Mouse (Mus musculus): ENCODE measurements around the gene Zc3h4.
"Not testable (repeated sequence)": the region's sequence is repeated elsewhere in the genome, so short reads cannot be mapped to it uniquely, and the experiment has no call there.

The Zc3h4 gene

DNA sequence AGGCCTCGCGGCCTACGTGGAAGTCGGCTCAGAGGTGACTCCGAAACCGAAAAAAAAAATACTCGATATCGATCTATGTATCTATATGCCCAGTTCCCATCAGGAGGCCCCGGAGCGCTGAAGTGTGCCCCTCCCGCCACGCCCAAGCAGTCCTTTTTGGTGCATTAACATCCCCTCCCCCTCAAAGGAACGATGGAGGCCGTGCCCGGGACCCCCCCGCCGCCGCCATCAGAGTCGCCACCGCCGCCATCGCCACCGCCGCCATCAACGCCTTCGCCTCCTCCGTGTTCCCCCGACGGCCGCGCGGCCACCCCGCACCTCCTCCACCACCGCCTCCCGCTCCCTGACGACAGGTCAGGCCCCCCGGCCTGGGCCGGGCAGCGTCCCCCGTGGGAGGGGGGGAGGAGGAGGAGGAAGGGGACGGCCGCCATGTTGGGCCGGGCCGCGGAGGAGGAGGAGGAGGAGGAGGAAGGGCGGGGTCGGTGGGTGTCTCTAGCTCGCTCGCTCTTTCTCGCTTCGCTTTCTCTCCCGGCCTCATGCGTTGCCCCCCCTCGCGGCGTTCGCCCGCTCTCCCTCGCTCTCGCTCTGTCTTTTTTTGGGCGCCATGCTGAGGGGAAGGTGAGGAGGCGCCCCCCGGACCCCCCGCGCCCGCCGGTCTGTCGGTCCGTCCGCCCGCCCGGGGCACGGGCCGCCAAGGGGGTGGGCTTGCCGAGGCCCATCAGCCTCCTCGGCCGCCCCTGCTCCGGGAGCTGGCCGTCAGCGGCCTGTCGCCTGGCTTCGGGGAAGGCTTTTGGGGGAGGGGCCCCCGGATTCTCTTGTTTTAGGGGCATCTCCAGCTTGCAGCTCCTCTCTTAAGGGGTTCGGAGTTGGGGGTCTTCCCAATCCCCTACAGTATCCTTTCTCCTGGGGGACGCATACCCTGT lies at the start of gene Zc3h4:
TSS of gene Zc3h4 (plus strand) at position 222 of the 923 bp plus-strand sequence.
- DNase-seq, result peak; percentile 87

DNA sequence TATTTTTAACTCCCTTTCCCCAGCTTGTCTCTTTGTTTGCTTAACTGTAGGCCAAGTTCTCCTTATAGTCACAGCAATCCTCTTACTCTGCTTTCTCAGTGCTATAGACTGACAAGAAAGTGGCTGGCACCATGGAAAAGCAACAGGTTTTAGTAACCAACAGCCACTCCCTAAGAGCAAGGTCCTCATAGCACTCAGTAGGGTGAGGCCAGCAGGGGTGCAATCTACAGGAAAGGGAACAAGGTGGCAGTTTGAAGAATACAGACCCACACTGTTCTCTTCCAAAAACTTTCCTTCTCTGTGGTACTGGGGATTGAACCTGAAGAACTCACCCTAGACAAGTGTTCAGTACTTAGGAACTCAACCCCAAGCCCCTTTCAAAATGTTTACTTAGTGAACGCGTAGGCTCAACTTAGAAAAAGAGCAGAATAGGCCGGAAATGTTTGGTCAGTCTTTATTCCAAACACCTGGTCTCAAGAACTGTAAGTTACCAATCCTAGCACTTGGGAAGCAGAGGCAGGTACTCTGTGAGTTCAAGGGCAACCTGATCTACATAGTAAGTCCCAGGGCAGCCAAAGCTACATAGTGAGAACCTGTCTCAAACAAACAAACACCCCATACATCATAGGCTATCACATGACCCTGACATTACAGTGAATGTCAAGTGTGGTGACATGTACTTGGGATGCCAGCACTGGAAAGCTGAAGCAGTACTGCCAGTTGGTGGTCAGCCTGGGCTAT lies 44.7 kb upstream of the Zc3h4 start:
- no peak for DNase-seq

DNA sequence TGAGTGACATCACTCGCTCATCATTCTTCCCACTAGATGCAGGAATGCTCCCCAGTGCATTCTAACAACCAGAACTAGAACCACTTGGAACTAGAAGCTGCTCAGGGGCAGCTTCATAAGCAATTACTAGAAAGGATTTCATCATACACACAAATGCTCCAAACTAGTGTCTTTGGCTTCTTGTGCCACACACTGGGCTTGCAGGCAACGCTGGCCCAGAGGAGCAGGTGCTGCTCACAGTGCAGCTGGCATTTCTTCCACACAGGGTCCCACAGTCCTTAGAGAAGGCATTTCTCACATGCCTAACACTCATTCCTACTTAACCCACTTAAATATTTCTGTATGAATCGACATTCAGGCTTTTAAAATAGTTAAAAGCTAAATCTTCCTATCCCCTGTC lies 43.1 kb upstream of the Zc3h4 start:
- no peak for DNase-seq

DNA sequence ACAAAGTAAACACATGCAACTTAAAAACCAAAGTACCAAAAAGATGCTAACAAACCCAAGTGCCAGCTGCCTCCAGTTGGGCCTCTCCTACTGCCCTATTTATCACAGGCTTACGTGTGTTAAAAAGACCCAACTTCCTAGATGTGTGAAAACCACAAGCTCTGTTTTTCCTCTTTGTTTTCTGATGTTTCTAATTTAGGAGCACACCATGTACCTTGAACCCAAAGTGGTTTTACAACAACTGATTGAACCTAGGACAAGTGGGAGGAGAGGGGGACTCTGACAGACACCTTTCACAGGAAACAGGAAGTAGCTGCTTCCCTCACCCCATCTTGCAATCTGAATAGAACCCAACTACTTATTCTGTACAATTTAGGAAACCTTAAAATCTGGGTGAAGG lies 36.4 kb upstream of the Zc3h4 start:
- no peak for DNase-seq

DNA sequence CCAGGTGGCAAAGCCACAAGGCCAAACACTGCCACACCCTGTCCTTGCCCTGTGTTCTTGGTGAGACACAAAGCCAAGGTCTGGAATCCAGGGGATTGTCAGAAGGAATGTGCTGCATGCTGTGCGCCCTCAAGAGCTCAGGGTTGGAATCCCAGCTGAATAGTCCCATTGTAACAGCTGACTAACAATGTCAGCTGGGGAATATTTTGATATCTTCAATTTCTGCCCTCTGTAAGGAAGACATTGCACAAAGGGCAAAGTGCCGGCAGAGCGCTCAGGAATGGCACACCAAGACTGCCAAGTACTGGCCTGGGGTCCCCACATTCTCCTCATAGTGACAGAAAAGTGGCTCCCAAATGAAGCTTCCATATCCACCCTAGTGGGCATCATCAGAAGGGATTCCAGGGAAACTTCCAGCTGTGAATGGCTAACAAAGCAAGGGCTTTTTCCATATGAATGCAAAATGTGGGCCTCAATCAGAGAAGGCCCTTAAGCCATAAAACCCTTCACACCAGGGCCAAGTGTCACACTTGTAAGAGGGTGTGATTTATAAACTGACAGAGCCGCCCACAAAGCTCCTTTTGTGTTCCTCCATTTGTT lies 35.7 kb upstream of the Zc3h4 start:
- no peak for DNase-seq

DNA sequence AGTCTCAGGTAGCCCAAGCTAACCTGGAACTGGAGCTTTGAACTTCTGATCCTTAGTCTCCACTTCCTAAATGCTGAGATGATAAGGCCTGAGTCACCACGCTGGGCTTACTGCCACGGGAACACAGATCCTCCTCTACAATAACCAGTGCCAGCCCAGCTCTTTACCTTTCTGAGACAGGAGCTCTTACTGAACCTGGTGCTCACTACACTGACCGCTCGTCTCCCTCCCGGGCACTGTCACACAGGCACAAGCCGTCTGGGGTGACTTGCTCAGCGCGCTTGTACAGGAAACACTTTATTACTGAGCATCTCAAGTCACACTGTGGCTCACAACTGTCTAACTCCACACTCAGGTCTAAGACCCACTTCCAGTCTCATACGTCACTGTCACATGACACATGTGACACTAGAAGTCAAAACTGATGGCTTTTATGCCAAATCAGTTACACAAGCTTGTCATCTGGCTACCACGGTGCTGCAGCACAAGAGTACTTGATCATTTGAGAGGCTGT lies 34.5 kb upstream of the Zc3h4 start:
- no peak for DNase-seq

DNA sequence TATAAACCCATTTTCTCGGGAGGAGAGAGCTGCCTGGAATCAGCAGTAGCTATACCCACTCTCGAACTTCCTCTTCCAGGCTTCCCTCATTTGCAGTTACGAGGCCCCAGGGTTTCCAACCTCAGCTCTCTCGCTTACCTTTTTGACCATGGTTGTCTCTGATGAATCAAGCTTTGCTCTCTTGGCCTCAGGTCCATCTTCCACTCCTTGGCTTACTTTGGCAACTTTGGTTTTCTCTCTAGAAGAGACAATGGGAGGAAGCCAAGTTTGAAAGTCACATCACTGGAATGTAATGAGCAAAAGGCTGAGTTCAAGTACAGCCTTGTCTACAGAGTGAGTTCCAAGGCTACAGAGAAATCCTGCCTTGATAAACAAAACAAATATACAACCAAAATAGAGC lies 34.0 kb upstream of the Zc3h4 start:
- DNase-seq, result no peak

DNA sequence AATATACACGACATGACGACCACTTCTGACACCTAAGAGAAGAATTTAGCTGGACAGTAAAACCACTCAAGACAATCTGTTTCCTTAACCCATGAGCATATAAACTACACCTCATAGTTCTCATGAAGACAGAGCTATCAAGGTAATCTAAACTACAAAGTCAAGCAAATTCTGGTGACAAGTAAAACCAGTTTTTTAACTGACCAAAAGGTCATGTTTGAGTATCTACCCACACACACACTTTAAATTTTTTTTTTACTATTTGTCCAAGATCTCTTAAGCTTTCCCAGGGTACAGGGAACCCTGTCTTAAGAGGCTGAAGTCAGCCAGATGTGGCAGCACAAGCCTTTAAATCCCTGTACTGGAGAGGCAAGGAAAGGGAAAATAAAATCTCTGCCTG lies 31.9 kb upstream of the Zc3h4 start:
- DNase-seq, result no peak

DNA sequence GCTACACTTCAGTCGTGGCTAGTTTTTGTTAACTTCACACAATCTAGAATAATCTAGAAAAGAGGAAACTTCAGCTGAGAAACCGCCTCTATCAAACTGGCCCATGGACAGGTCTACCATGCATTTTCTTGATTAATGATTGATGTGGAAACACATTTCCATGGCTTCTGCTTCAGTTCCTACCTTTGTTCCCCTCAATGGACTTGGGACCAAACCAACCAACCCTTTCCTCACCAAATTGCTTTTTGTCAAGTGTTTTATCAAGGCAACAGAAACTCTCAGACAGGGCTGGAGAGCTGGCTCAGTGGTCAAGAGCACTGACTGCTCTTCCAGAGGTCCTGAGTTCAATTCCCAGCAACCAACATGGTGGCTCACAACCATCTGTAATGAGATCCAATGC lies 30.1 kb upstream of the Zc3h4 start:
- no peak for DNase-seq

DNA sequence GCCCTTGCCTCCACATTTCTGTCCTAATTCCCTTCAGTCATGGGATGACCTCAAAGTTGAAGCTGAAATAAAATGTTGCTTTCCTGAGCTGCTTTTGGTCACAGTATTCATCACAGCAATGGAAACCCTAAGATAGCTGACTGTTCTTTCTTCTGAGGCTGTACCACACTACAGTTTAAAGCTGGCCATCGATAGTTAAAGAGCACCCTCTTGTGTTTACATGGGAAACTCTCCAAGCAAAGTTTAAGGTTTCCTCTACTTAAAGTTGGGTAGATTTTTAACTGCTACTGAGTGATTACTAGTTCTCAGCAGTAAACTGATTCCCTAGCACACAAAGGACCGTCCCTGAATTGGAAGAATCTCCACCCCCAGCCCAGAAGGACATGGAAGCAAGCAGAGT lies 27.0 kb upstream of the Zc3h4 start:
- no peak for DNase-seq

DNA sequence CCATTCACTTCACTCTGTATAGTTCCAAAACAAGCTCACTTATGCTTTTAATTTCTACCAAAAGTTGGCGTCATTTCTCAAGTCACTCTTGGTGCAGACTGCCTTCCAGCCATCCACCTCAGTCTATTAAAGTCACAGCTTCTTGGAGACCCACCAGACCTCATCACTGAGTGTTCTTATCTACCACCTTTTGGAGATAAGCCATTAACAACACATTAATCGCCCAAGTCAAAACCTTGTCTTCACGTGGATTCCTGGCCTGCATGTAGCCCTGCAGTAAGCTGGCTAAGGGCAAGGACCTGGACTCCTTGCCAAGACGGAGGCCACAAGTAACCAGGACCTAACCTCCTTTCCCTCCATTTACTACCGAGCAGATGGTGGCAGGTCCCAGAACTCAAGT lies 25.7 kb upstream of the Zc3h4 start:
- no peak for DNase-seq

DNA sequence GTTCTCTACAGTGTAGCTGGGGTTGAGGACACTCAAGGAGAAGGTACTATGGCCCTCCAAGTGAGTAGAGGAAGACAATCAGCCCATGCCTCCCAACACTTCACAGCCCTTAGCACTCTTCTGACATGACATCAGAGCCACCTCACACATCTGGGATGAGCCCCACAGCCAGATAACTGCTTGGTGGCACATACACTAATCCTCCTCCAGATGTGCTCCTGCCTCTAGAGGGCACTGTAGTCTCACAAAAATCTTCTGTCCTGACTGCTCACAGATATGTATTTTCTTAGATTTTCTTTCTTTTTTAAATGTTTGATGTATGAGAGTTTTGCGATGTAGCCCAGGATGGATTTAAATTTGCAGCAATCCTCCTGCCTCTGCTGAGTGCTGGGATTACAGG lies 24.2 kb upstream of the Zc3h4 start:
- DNase-seq, result no peak

DNA sequence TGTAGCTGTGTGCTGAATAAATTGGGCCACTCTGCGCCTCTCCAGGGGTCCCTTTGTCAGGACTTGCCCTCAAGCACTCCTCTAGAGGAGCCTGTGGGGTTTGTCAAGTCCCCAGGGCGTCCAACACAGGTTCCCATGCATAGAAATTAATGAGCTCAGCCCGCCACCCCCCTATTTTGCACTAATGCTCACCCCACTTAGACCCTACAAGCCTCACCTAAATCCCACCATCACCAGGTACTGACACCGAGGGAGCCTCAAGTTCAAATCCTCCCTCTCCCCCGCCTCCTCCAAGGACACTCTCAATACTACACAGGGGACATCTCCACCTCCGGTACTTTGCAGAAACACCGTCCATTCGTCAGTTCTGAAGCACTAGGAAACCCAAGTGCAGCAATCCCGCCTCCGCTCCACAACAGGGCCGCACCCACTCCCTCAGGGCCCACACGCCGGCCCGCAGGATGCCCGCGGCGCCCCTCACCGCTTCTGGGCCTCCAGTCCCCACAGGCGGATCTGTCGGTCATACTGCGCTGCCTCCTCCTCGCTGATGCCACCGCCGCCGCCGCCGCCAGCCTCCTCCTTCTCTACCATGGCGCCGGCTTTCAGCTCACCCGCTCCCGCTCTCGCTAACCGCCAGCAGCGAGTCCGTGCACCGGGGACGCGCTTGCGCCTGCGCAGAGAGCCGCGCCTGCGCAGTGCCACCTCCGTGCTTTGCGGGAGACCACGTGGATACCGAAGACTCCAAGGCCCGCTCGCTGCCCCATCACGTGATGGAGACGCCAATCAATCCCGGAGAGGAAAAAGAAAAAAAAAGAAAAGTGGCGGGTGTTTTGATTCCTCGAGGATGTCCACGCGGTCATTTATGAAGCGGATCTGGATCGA lies 13.3 kb upstream of the Zc3h4 start, which contains the start of gene Sae1:
TSS of gene Sae1 (minus strand) at position 647 of the 882 bp plus-strand sequence.
- peak; percentile 97 for DNase-seq

DNA sequence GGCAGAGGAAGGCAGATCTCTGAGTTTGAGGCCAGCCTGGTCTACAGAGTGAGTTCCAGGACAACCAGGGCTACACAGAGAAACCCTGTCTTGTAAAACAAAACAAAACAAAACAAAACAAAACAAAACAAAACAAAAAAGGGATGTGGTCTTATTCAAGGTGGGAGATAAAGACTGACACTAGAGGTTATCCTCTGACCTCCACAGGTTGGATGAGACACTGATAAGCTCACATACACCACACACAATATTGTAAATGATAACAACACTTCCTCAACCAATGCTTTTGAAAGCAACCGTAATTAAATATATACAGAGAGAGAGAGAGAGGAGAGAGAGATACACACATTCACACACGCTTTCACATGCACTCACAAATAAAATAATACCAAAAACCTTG lies 10.8 kb upstream of the Zc3h4 start:
- DNase-seq, result not testable (repeated sequence)

DNA sequence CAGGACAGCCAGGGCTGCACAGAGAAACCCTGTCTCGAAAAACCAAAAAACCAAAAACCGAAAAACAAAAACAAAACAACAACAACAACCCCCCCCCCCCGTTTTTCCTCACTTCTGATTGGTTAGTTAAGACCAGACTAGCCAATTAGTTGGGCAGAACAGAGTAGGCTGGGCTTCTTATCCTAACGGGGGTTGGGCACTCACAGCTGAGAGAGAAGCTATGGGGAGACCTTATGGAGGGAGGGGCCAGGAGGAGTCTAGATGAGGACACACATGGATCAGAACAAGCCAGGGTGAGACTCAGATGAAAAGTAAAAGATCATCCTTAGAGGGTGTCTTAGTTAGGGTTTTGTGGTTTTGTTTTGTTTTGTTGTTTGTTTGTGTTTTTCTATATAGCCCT lies 7.8 kb upstream of the Zc3h4 start:
- no peak for DNase-seq

DNA sequence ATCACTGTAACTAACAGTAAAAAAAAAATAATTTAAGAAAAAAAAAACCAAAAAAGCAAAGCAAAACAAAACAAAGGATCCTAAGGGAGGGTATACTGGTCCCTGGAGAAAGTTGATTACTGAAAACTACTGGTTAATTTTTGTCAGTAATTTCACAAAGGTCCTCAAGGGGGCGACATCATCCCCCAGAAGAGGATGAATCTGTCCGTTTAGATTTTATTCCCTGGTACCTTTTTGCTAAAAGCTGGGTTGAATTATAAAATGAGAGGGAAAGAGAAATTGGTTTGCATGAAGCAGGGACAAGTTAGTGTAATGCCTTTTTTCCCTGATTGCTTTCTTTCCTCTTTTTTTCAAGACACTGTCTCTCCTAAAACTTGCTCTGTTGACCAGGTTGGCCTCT lies 4.8 kb upstream of the Zc3h4 start:
- no peak for DNase-seq

DNA sequence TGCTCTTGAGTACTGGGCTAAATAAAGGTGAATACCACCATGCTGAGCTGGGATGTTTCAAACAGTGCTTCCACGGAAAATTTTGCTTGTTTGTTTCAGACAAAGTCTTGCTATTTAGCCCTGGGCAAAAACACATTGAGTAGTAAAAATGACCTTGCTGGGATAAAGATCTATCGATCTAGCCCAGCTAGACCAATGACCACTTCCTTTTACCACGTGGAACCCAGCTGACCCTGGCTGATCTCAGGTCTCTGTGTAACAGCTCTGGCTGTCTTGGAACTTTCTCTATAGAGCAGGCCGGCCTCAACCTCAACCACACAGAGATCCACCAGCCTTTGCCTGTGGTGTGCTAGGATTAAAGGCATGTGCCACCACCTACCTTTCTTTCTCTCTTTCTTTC lies 3.2 kb upstream of the Zc3h4 start:
- no peak for DNase-seq

DNA sequence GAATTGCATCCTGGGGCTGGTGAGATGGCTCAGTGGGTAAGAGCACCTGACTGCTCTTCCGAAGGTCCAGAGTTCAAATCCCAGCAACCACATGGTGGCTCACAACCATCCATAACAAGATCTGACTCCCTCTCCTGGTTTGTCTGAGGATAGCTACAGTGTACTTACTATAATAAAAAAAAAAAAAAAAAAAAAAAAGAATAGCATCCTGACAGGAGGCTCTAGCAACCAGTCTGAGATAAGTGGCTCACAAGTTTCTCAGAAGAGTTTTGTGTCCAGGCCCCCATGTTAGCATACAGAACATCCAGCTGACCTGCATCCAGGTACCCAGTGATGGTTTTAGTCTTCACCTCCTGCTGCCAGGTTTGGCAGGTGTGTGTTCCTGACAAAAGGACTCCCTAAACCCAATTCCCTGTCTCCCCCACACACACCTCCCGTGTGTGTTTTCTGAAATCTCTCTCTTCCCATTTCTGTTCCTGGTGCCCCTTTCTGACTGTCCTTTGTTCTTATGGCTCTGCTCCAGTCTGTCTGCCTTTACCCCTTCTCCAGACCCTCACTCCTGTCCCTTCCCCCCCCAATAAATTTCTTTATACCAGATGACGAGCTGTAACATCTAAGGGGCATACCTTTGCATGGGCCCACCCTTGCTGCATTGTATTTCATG lies 2.2 kb upstream of the Zc3h4 start:
- DNase-seq, result no peak

DNA sequence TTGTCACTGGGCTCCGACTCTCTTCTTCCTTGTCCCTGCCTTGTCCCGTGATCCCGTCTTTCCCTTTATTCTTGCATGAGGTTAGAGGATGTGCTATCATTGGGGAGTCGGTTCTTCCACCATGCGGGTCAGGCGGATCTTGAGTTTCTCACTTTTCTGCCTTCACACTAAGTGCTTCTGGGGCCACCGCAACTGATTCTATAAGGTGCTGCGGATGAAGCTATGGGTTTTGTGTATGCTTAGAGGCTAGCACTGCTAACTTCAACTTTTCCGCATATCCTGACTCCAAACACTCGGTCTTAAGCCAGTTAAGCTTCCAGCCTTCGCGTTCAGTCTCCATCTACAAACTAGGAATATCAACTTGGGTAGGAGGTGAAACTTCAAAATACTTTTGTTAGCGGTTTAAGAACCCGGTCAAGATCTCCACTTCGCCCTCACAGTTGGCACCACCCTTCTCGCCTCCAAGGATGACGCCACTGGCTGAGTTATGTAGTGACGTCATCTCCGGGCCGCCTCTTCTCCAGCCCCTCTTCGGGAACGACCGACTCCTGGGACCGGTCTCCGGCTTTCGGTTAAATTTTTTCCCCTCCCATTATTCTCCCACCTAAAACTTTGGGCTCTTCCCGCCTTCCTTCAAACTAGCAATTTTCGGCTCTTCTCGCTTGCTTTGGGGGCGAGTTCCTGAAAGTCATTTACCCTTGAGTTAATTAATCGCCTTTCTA lies 1.5 kb upstream of the Zc3h4 start:
- peak; percentile 91 for DNase-seq

DNA sequence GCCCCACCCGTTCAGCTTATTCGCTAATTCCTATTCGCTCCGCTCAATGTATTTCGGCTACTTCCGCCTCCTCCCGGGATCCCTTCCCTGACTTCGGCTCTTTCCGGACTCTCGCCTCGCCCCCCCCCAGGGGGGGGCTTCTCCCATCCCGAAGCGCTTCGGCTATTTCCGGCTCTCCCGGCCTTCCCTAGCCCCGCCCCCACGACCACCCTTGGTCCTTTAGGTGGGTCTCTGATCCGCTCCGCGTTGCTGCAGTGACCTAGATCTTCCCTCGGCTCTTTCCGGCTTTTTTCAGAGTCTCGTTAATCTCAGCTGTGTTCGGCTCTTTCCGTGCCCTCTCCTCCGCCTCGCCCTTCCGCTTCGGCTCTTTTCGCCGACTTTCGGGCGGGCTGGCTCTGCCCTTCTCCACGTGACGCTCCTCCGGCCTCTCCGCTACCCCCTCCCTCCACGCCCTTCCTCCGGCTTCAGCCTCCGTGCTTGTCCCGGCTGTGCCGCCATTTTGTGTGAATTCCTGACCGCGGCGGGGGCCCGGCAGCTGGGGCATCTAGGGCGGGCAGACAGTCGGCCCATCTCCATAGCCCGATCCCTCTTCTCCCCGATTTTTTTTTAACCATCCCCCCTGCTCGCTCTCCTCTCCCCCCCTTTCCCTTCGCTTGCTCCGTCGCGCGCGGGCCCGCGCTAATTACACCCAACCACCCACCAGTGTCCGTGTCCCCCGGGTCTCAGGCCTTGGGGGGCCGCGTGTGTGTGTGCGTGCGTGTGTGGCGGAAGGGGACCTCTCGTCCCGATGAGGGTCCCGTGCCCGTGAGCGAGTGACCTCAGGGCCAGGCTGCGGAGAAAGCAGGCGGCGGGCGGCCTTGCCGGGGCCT lies 656 bp upstream of the Zc3h4 start:
- DNase-seq, result peak; percentile 98
